Mouse (Mus musculus) forebrain, embryonic 14.5 days (tissue): ENCODE measurements around the gene Meis2. TPM values are rescaled to one million over a fixed set of nuclear protein-coding genes. Genes with fewer than 3 reads are reported as not detected.

Source experiments
- ATAC-seq: fragments of 200-750 bp; cut with Nextera tagmentation; 2 replicates; pipeline ENCODE4 v1.8.0; 2017; ENCODE audit warnings: mild to moderate bottlenecking, moderate library complexity
- DNase-seq: peaks from one replicate; pipeline ENCODE4 v3.0.0-alpha.2; 2015; ENCODE audit warnings: low spot score
- H3K27ac ChIP-seq: fragments of 300-500 bp; sonication (generic); 2 replicates; pipeline ENCODE4 v1.5.1; 2014; ENCODE audit warnings: low read depth, mild to moderate bottlenecking, control low read depth, low read length, moderate library complexity
- H3K27me3 ChIP-seq: fragments of 300-500 bp; sonication (generic); replicated peaks from 2 replicates; pipeline ENCODE4 v1.6.1; 2014; ENCODE audit warnings: low read length, control low read depth, mixed read lengths; ENCODE audit not compliant: control insufficient read depth, insufficient read depth
- H3K36me3 ChIP-seq: fragments of 300-500 bp; sonication (generic); 2 replicates; pipeline ENCODE4 v1.6.1; 2014; ENCODE audit warnings: low read length, control low read depth; ENCODE audit not compliant: control insufficient read depth, insufficient read depth
- H3K4me1 ChIP-seq: fragments of 300-500 bp; sonication (generic); 2 replicates; pipeline ENCODE4 v1.6.1; 2014; ENCODE audit warnings: antibody characterized with exemption, low read length, control low read depth; ENCODE audit not compliant: control insufficient read depth, insufficient read depth
- H3K4me2 ChIP-seq: fragments of 300-500 bp; sonication (generic); 2 replicates; pipeline ENCODE4 v1.6.1; 2014; ENCODE audit warnings: mild to moderate bottlenecking, control low read depth, low read length
- H3K4me3 ChIP-seq: fragments of 300-500 bp; sonication (generic); 2 replicates; pipeline ENCODE4 v1.5.1; 2014; ENCODE audit warnings: low read depth, low read length, control low read depth
- H3K9ac ChIP-seq: fragments of 300-500 bp; sonication (generic); 2 replicates; pipeline ENCODE4 v1.6.1; 2014; ENCODE audit warnings: mild to moderate bottlenecking, low read length, control low read depth, moderate library complexity
- H3K9me3 ChIP-seq: fragments of 300-500 bp; sonication (generic); replicated peaks from 2 replicates; pipeline ENCODE4 v1.6.1; 2016; ENCODE audit warnings: low read length, control low read depth, mixed read lengths; ENCODE audit not compliant: control insufficient read depth
- WGBS: fragments of 180-500 bp; shearing (Covaris S2); extraction: QIAGEN DNeasy Blood & Tissue Kit; methylation state at CpG from one replicate; pipeline ENCODE4 v1.1.7; 2014; 5-methylcytosine and 5-hydroxymethylcytosine counted together
- polyA plus RNA-seq: library from polyadenylated mRNA; unstranded; fragments of >200 nt; fragmentation: Nextera tagmentation; extraction: Ambion mirVana; gene quantifications from 2 replicates; pipeline ENCODE4 v1.2.1, GENCODE M21; 2014

Gene Meis2
- polyA plus RNA-seq, 1 experiment from 2014 or later: 99.1 TPM

GRCm38 (mm10) chr2:115918561-115918960, 147.1 kb downstream of the Meis2 start:
- DNase-seq (no peak), ATAC-seq (no peak)
- H3K27me3 ChIP-seq: no peaks in the 10 kb centered on the region
- H3K9me3 ChIP-seq: no peaks in the 10 kb centered on the region
- no peak overlapping the region for H3K27ac ChIP-seq
- H3K4me2 ChIP-seq: no peak overlapping the region
- peaks cover 23% of the 10 kb centered on the region; the same call in 1 of the 2 replicates for H3K36me3 ChIP-seq
- H3K4me1 ChIP-seq: peaks cover 42% of the 10 kb centered on the region
- no peak overlapping the region for H3K4me3 ChIP-seq
- H3K9ac ChIP-seq: no peak overlapping the region

GRCm38 (mm10) chr2:115914539-115914938, 151.1 kb downstream of the Meis2 start:
- Histone ChIP-seq H3K4me2 (no peak overlapping the region), H3K9ac (no peak overlapping the region), H3K27me3 (no peaks in the 10 kb centered on the region), H3K9me3 (no peaks in the 10 kb centered on the region), H3K4me1 (peaks cover 16% of the 10 kb centered on the region), H3K4me3 (no peak overlapping the region), H3K27ac (no peak overlapping the region), H3K36me3 (peaks cover 27% of the 10 kb centered on the region)
- WGBS: 7% methylated on average over 4 of the region's 4 CpGs
- no peak for DNase-seq
- peak; percentile 63; the same call in 1 of the 2 replicates for ATAC-seq

GRCm38 (mm10) chr2:115912948-115913529, 152.6 kb downstream of the Meis2 start:
- no peak for ATAC-seq
- Histone ChIP-seq H3K4me2 (no peak overlapping the region), H3K4me1 (peaks cover 16% of the 10 kb centered on the region), H3K27me3 (no peaks in the 10 kb centered on the region), H3K27ac (no peak overlapping the region), H3K36me3 (peaks cover 19% of the 10 kb centered on the region; the same call in 1 of the 2 replicates), H3K4me3 (no peak overlapping the region), H3K9me3 (no peaks in the 10 kb centered on the region), H3K9ac (no peak overlapping the region)
- 61% methylated on average over 7 of the region's 7 CpGs for WGBS
- no peak for DNase-seq

- DNase-seq: no peak
- H3K4me2 ChIP-seq: no peak overlapping the region
- no peaks in the 10 kb centered on the region for H3K9me3 ChIP-seq
- 90% methylated on average over 17 of the region's 17 CpGs for WGBS
- peaks cover 24% of the 10 kb centered on the region; the same call in 1 of the 2 replicates for H3K36me3 ChIP-seq
- H3K4me1 ChIP-seq: peaks cover 16% of the 10 kb centered on the region
- no peak overlapping the region for H3K4me3 ChIP-seq
- H3K9ac ChIP-seq: no peak overlapping the region
- no peaks in the 10 kb centered on the region for H3K27me3 ChIP-seq
- ATAC-seq: no peak
- H3K27ac ChIP-seq: no peak overlapping the region
These were observed 153.6 kb downstream of the Meis2 start for GRCm38 (mm10) chr2:115911913-115912642.

- H3K9ac ChIP-seq: no peak overlapping the region
- no peaks in the 10 kb centered on the region for H3K27me3 ChIP-seq
- DNase-seq: no peak
- no peaks in the 10 kb centered on the region for H3K9me3 ChIP-seq
- H3K36me3 ChIP-seq: peaks cover 21% of the 10 kb centered on the region; the same call in 1 of the 2 replicates
- ATAC-seq: no peak
- H3K4me2 ChIP-seq: no peak overlapping the region
- no peak overlapping the region for H3K4me3 ChIP-seq
- whole genome bisulfite sequencing: 85% methylated on average over 4 of the region's 4 CpGs
- peaks cover 3% of the 10 kb centered on the region; the same call in 1 of the 2 replicates for H3K4me1 ChIP-seq
- no peak overlapping the region for H3K27ac ChIP-seq
These were observed 155.4 kb downstream of the Meis2 start for GRCm38 (mm10) chr2:115910217-115910616.

- no peak overlapping the region for H3K4me3 ChIP-seq
- ATAC-seq (no peak), DNase-seq (no peak)
- H3K4me1 ChIP-seq: peaks cover 36% of the 10 kb centered on the region
- no peaks in the 10 kb centered on the region; the same call in 1 of the 2 replicates for H3K36me3 ChIP-seq
- H3K9me3 ChIP-seq: no peaks in the 10 kb centered on the region
- H3K4me2 ChIP-seq: no peak overlapping the region
- no peaks in the 10 kb centered on the region for H3K27me3 ChIP-seq
- H3K27ac ChIP-seq: no peak overlapping the region
- 95% methylated on average over 6 of the region's 6 CpGs for WGBS
- no peak overlapping the region for H3K9ac ChIP-seq
These were observed 164.6 kb downstream of the Meis2 start for GRCm38 (mm10) chr2:115901007-115901406.

GRCm38 (mm10) chr2:115897559-115897958, 168.1 kb downstream of the Meis2 start:
- peak overlapping the region; percentile 30; the same call in 1 of the 2 replicates for H3K27ac ChIP-seq
- H3K27me3 ChIP-seq: no peaks in the 10 kb centered on the region
- no peaks in the 10 kb centered on the region; the same call in 1 of the 2 replicates for H3K36me3 ChIP-seq
- peak; percentile 82 for DNase-seq
- H3K4me2 ChIP-seq: 0 out of 2 replicates have a peak overlapping the region, but pooled peaks have one; percentile 0
- H3K4me3 ChIP-seq: no peak overlapping the region
- ATAC-seq: peak; percentile 32; the same call in 1 of the 2 replicates
- 12% methylated on average over 5 of the region's 5 CpGs for WGBS
- no peaks in the 10 kb centered on the region for H3K9me3 ChIP-seq
- no peak overlapping the region for H3K9ac ChIP-seq
- peaks cover 60% of the 10 kb centered on the region for H3K4me1 ChIP-seq

- H3K27me3 ChIP-seq: no peaks in the 10 kb centered on the region
- peaks cover 60% of the 10 kb centered on the region for H3K4me1 ChIP-seq
- H3K36me3 ChIP-seq: no peaks in the 10 kb centered on the region; the same call in 1 of the 2 replicates
- no peak overlapping the region for H3K9ac ChIP-seq
- no peak for DNase-seq
- 9% methylated on average over 2 of the region's 2 CpGs for WGBS
- ATAC-seq: no peak
- no peak overlapping the region for H3K4me2 ChIP-seq
- H3K9me3 ChIP-seq: no peaks in the 10 kb centered on the region
- no peak overlapping the region for H3K27ac ChIP-seq
- H3K4me3 ChIP-seq: no peak overlapping the region
These were observed 168.6 kb downstream of the Meis2 start for GRCm38 (mm10) chr2:115897001-115897400.

GRCm38 (mm10) chr2:115895717-115896116, 169.9 kb downstream of the Meis2 start:
- Histone ChIP-seq H3K9me3 (no peaks in the 10 kb centered on the region), H3K27ac (peak overlapping the region; percentile 74), H3K36me3 (no peaks in the 10 kb centered on the region), H3K4me1 (peaks cover 60% of the 10 kb centered on the region), H3K27me3 (no peaks in the 10 kb centered on the region), H3K9ac (no peak overlapping the region), H3K4me2 (no peak overlapping the region), H3K4me3 (no peak overlapping the region)
- ATAC-seq (peak; percentile 60), DNase-seq (peak; percentile 81)
- WGBS: 27% methylated on average over 3 of the region's 3 CpGs
